Mouse (Mus musculus) MEL (cell line): ENCODE measurements around the gene Arhgap19. TPM values are rescaled to one million over a fixed set of nuclear protein-coding genes. Genes with fewer than 3 reads are reported as not detected.

Source experiments
- DNase-seq: peaks from one replicate; pipeline ENCODE4 v3.0.0; 2011; ENCODE audit warnings: low read depth, low spot score
- H3K27ac ChIP-seq: 2 replicates; pipeline ENCODE4 v1.5.1; 2012; ENCODE audit warnings: low read depth, mild to moderate bottlenecking, control low read depth, low read length, moderate library complexity; ENCODE audit not compliant: control insufficient read depth
- H3K27me3 ChIP-seq, 2 experiments: fragments of 150-350 bp in 1 of 2; sonication (generic) in 1 of 2; 2 replicates each; pipeline ENCODE4 v1.6.1; 2012; ENCODE audit warnings: low read length in 2 of 2, mild to moderate bottlenecking in 2 of 2, improper control_type of control experiment in 1 of 2, moderate library complexity in 1 of 2; ENCODE audit not compliant: insufficient read depth in 2 of 2, control insufficient read depth in 1 of 2
- H3K36me3 ChIP-seq, 2 experiments: 2 replicates each; pipeline ENCODE4 v1.6.1; 2012 to 2014; ENCODE audit warnings: low read length in 2 of 2, improper control_type of control experiment in 1 of 2, inconsistent platforms in 1 of 2, mild to moderate bottlenecking in 1 of 2; ENCODE audit not compliant: insufficient read depth in 2 of 2, control insufficient read depth in 1 of 2
- H3K4me1 ChIP-seq, 2 experiments: fragments of 150-350 bp in 1 of 2; sonication (generic) in 1 of 2; 2 replicates each; pipeline ENCODE4 v1.6.1; 2012; ENCODE audit warnings: low read length in 2 of 2, improper control_type of control experiment in 1 of 2, mild to moderate bottlenecking in 1 of 2; ENCODE audit not compliant: insufficient read depth in 2 of 2, control insufficient read depth in 1 of 2
- H3K4me3 ChIP-seq, 2 experiments: fragments of 150-350 bp in 1 of 2; sonication (generic) in 1 of 2; 2 replicates each; pipeline ENCODE4 v1.5.1; 2012; ENCODE audit warnings: low read depth in 2 of 2, low read length in 2 of 2, mild to moderate bottlenecking in 2 of 2, moderate library complexity in 2 of 2, control low read depth in 1 of 2, improper control_type of control experiment in 1 of 2; ENCODE audit not compliant: control insufficient read depth in 1 of 2, insufficient read depth in 1 of 2
- H3K79me2 ChIP-seq: 2 replicates; pipeline ENCODE4 v1.6.1; 2012; ENCODE audit warnings: mild to moderate bottlenecking, low read length, moderate library complexity; ENCODE audit not compliant: control insufficient read depth, poor library complexity, insufficient read depth
- H3K9ac ChIP-seq: 2 replicates; pipeline ENCODE4 v1.6.1; 2012; ENCODE audit warnings: low read depth, mild to moderate bottlenecking, control low read depth, low read length, moderate library complexity; ENCODE audit not compliant: control insufficient read depth, poor library complexity, severe bottlenecking
- H3K9me3 ChIP-seq: fragments of 150-350 bp; sonication (generic); replicated peaks from 2 replicates; pipeline ENCODE4 v1.6.1; 2012; ENCODE audit warnings: mild to moderate bottlenecking, low read length, improper control_type of control experiment, moderate library complexity; ENCODE audit not compliant: insufficient read depth
- CHD1 ChIP-seq: IDR thresholded peaks from 2 replicates; pipeline ENCODE4 v1.6.1; 2012; ENCODE audit warnings: low read depth, mild to moderate bottlenecking, inconsistent platforms, low read length, improper control_type of control experiment
- CHD2 ChIP-seq: IDR thresholded peaks from 2 replicates; pipeline ENCODE4 v1.6.1; 2011; ENCODE audit warnings: low read length, improper control_type of control experiment
- CTCF ChIP-seq, 3 experiments: IDR thresholded peaks in 2 of 3; conservative IDR thresholded peaks in 1 of 3; 2 replicates each; pipeline ENCODE4 v1.5.1; 2011 to 2012; ENCODE audit warnings: low read length in 3 of 3, low read depth in 2 of 3, mild to moderate bottlenecking in 2 of 3, improper control_type of control experiment in 1 of 3, inconsistent platforms in 1 of 3, mixed read lengths in 1 of 3, moderate library complexity in 1 of 3; ENCODE audit not compliant: control insufficient read depth in 1 of 3, insufficient read depth in 1 of 3, poor library complexity in 1 of 3, severe bottlenecking in 1 of 3
- E2F4 ChIP-seq: IDR thresholded peaks from 2 replicates; pipeline ENCODE4 v1.6.1; 2011; ENCODE audit warnings: low read depth, low read length, improper control_type of control experiment, borderline replicate concordance
- ELF1 ChIP-seq: IDR thresholded peaks from 2 replicates; pipeline ENCODE4 v1.6.1; 2014; ENCODE audit warnings: low read depth, mild to moderate bottlenecking, inconsistent platforms, low read length, improper control_type of control experiment, moderate library complexity
- EP300 ChIP-seq, 2 experiments: IDR thresholded peaks; 2 replicates each; pipeline ENCODE4 v1.6.1; 2011; ENCODE audit warnings: improper control_type of control experiment in 2 of 2, low read length in 2 of 2, low read depth in 1 of 2, mild to moderate bottlenecking in 1 of 2
- ETS1 ChIP-seq: IDR thresholded peaks from 2 replicates; pipeline ENCODE4 v1.6.1; 2012; ENCODE audit warnings: low read depth, mild to moderate bottlenecking, inconsistent platforms, low read length, improper control_type of control experiment, moderate library complexity
- GABPA ChIP-seq: IDR thresholded peaks from 2 replicates; pipeline ENCODE4 v1.6.1; 2012; ENCODE audit warnings: low read depth, mild to moderate bottlenecking, inconsistent platforms, low read length, improper control_type of control experiment, moderate library complexity
- GATA1 ChIP-seq: IDR thresholded peaks from 2 replicates; pipeline ENCODE4 v1.6.1; 2011; ENCODE audit warnings: low read depth, low read length, improper control_type of control experiment
- HCFC1 ChIP-seq: IDR thresholded peaks from 2 replicates; pipeline ENCODE4 v1.6.1; 2012; ENCODE audit warnings: low read depth, mild to moderate bottlenecking, inconsistent platforms, low read length, improper control_type of control experiment, moderate library complexity
- JUND ChIP-seq: IDR thresholded peaks from 2 replicates; pipeline ENCODE4 v1.6.1; 2011; ENCODE audit warnings: low read depth, mild to moderate bottlenecking, improper control_type of control experiment, low read length
- KAT2A ChIP-seq: conservative IDR thresholded peaks from 2 replicates; pipeline ENCODE4 v1.6.1; 2012; ENCODE audit warnings: low read depth, low read length, improper control_type of control experiment, inconsistent platforms
- MAFK ChIP-seq: IDR thresholded peaks from 2 replicates; pipeline ENCODE4 v1.6.1; 2011; ENCODE audit warnings: low read depth, mild to moderate bottlenecking, low read length, improper control_type of control experiment, borderline replicate concordance
- MAZ ChIP-seq: IDR thresholded peaks from 2 replicates; pipeline ENCODE4 v1.6.1; 2012; ENCODE audit warnings: low read depth, mild to moderate bottlenecking, inconsistent platforms, low read length, improper control_type of control experiment
- MEF2A ChIP-seq: IDR thresholded peaks from 2 replicates; pipeline ENCODE4 v1.6.1; 2014; ENCODE audit warnings: low read depth, mild to moderate bottlenecking, inconsistent platforms, low read length, improper control_type of control experiment; ENCODE audit not compliant: poor library complexity, insufficient replicate concordance, severe bottlenecking; ENCODE audit errors: extremely low read depth
- MXI1 ChIP-seq: IDR thresholded peaks from 2 replicates; pipeline ENCODE4 v1.6.1; 2011; ENCODE audit warnings: mild to moderate bottlenecking, low read depth, low read length, improper control_type of control experiment
- MYB ChIP-seq: IDR thresholded peaks from 2 replicates; pipeline ENCODE4 v1.6.1; 2011; ENCODE audit warnings: mild to moderate bottlenecking, low read depth, low read length, improper control_type of control experiment
- MYC ChIP-seq: IDR thresholded peaks from 2 replicates; pipeline ENCODE4 v1.6.1; 2011; ENCODE audit warnings: low read depth, mild to moderate bottlenecking, low read length, improper control_type of control experiment, moderate library complexity
- NRF1 ChIP-seq: IDR thresholded peaks from 2 replicates; pipeline ENCODE4 v1.6.1; 2014; ENCODE audit warnings: low read depth, mild to moderate bottlenecking, inconsistent platforms, low read length, improper control_type of control experiment, moderate library complexity; ENCODE audit not compliant: poor library complexity, insufficient read depth, severe bottlenecking
- POLR2A ChIP-seq, 2 experiments: IDR thresholded peaks; 2 replicates each; pipeline ENCODE4 v1.6.1; 2011 to 2012; ENCODE audit warnings: low read length in 2 of 2, mild to moderate bottlenecking in 2 of 2, control low read depth in 1 of 2, improper control_type of control experiment in 1 of 2, low read depth in 1 of 2, moderate library complexity in 1 of 2; ENCODE audit not compliant: control insufficient read depth in 1 of 2, insufficient read depth in 1 of 2, poor library complexity in 1 of 2
- POLR2AphosphoS2 ChIP-seq: IDR thresholded peaks from 2 replicates; pipeline ENCODE4 v1.6.1; 2011; ENCODE audit warnings: low read length, improper control_type of control experiment
- POLR2AphosphoS5 ChIP-seq: IDR thresholded peaks from 2 replicates; pipeline ENCODE4 v1.6.1; 2012; ENCODE audit warnings: low read depth, borderline replicate concordance, mild to moderate bottlenecking, inconsistent platforms, low read length, moderate library complexity, mixed read lengths
- RAD21 ChIP-seq: IDR thresholded peaks from 2 replicates; pipeline ENCODE4 v1.6.1; 2011; ENCODE audit warnings: mild to moderate bottlenecking, low read depth, low read length, improper control_type of control experiment
- RCOR1 ChIP-seq: IDR thresholded peaks from 2 replicates; pipeline ENCODE4 v1.6.1; 2012; ENCODE audit warnings: low read depth, mild to moderate bottlenecking, inconsistent platforms, low read length, improper control_type of control experiment
- SIN3A ChIP-seq: IDR thresholded peaks from 2 replicates; pipeline ENCODE4 v1.6.1; 2012; ENCODE audit warnings: low read length, improper control_type of control experiment, inconsistent platforms
- SMC3 ChIP-seq: IDR thresholded peaks from 2 replicates; pipeline ENCODE4 v1.6.1; 2011; ENCODE audit warnings: low read depth, low read length, improper control_type of control experiment
- TAL1 ChIP-seq: IDR thresholded peaks from 2 replicates; pipeline ENCODE4 v1.6.1; 2012; ENCODE audit warnings: mild to moderate bottlenecking, inconsistent platforms, low read length, moderate library complexity, mixed read lengths
- TBP ChIP-seq: IDR thresholded peaks from 2 replicates; pipeline ENCODE4 v1.8.0; 2011; ENCODE audit warnings: low read depth, low read length, improper control_type of control experiment
- TCF12 ChIP-seq: IDR thresholded peaks from 2 replicates; pipeline ENCODE4 v1.6.1; 2014; ENCODE audit warnings: low read depth, mild to moderate bottlenecking, inconsistent platforms, low read length, improper control_type of control experiment, moderate library complexity
- UBTF ChIP-seq: IDR thresholded peaks from 2 replicates; pipeline ENCODE4 v1.6.1; 2012; ENCODE audit warnings: low read depth, mild to moderate bottlenecking, inconsistent platforms, low read length, improper control_type of control experiment, moderate library complexity, borderline replicate concordance; ENCODE audit not compliant: insufficient read depth
- USF1 ChIP-seq: IDR thresholded peaks from 2 replicates; pipeline ENCODE4 v1.6.1; 2014; ENCODE audit warnings: low read depth, mild to moderate bottlenecking, inconsistent platforms, low read length, improper control_type of control experiment, moderate library complexity
- ZC3H11A ChIP-seq: IDR thresholded peaks from 2 replicates; pipeline ENCODE4 v1.6.1; 2012; ENCODE audit warnings: low read depth, mild to moderate bottlenecking, inconsistent platforms, low read length, improper control_type of control experiment
- ZKSCAN1 ChIP-seq: IDR thresholded peaks from 2 replicates; pipeline ENCODE4 v1.6.1; 2012; ENCODE audit warnings: low read depth, mild to moderate bottlenecking, inconsistent platforms, low read length, improper control_type of control experiment, moderate library complexity
- ZMIZ1 ChIP-seq: IDR thresholded peaks from 2 replicates; pipeline ENCODE4 v1.6.1; 2012; ENCODE audit warnings: low read depth, mild to moderate bottlenecking, inconsistent platforms, low read length, improper control_type of control experiment, moderate library complexity
- ZNF384 ChIP-seq: IDR thresholded peaks from 2 replicates; pipeline ENCODE4 v1.6.1; 2012; ENCODE audit warnings: low read depth, mild to moderate bottlenecking, inconsistent platforms, low read length, improper control_type of control experiment
- polyA plus RNA-seq, 2 experiments: library from polyadenylated mRNA; stranded (reverse) in 1 of 2; unstranded in 1 of 2; fragments of >175 nt in 1 of 2; fragments of >200 nt in 1 of 2; gene quantifications; 2 replicates each; pipeline versions ENCODE4 v1.2.1 to v1.2.4; 2012; ENCODE audit warnings: low replicate concordance in 2 of 2, low read depth in 1 of 2; ENCODE audit not compliant: insufficient read length in 2 of 2, insufficient read depth in 1 of 2, missing spikeins in 1 of 2
- total RNA-seq: library from RNA; depleted of rRNA; stranded (reverse); fragments of 300-350 nt; gene quantifications from 2 replicates; pipeline ENCODE4 v1.2.3, GENCODE M21; 2012

The Arhgap19 gene
- total and polyA plus RNA-seq, 3 experiments: 47.5 to 67.9 TPM; not detected in 1

- no peaks in the 10 kb centered on the region for H3K27me3 ChIP-seq
- peak overlapping the region; percentile 97 for H3K27ac ChIP-seq
- peak overlapping the region; percentile 90 for H3K9ac ChIP-seq
- peaks cover 22 to 37% of the 10 kb centered on the region in 2 experiments for H3K4me1 ChIP-seq
- peaks cover 40% of the 10 kb centered on the region for H3K79me2 ChIP-seq
- H3K4me3 ChIP-seq: peak overlapping the region; percentile 69 to 89
- peak; percentile 80 for DNase-seq
- H3K36me3 ChIP-seq: peaks cover 0 to 39% of the 10 kb centered on the region in 2 experiments; a peak in 2 of 4 replicates
- H3K9me3 ChIP-seq: no peaks in the 10 kb centered on the region
- TF ChIP-seq ZKSCAN1: no peak
- TF ChIP-seq POLR2AphosphoS5: no peak
- TF ChIP-seq RAD21: 0 out of 2 replicates have a peak, but pooled peaks have one; percentile 2
- TF ChIP-seq TAL1: no peak
- TF ChIP-seq HCFC1: 0 out of 2 replicates have a peak, but pooled peaks have one; percentile 22
- no peak for TF ChIP-seq KAT2A
- TF ChIP-seq SMC3: no peak
- no peak for TF ChIP-seq ZMIZ1
- no peak for TF ChIP-seq GABPA
- TF ChIP-seq ELF1: no peak
- TF ChIP-seq ZNF384: no peak
- peak; percentile 45 for TF ChIP-seq GATA1
- 0 out of 2 replicates have a peak, but pooled peaks have one; percentile 19 for TF ChIP-seq MAFK
- TF ChIP-seq UBTF: no peak
- TF ChIP-seq CHD2: no peak
- TF ChIP-seq SIN3A: no peak; the same call in none of the 2 replicates
- TF ChIP-seq JUND: no peak
- TF ChIP-seq CHD1: no peak; the same call in 1 of the 2 replicates
- TF ChIP-seq TCF12: peak; percentile 2; the same call in 1 of the 2 replicates
- TF ChIP-seq MEF2A: no peak; the same call in 1 of the 2 replicates
- no peak; the same call in 1 of the 2 replicates for TF ChIP-seq MAZ
- TF ChIP-seq EP300 (IDR thresholded peaks at IDR 0.05; ENCODE audit: low read depth in 1 of 2, low read length in 2 of 2): no peak
- no peak for TF ChIP-seq RCOR1
- TF ChIP-seq TBP: peak; percentile 72; the same call in 1 of the 2 replicates
- 0 out of 2 replicates have a peak, but pooled peaks have one; percentile 41 for TF ChIP-seq MYB
- TF ChIP-seq CTCF (IDR thresholded peaks at IDR 0.05 in 2 of 3, conservative IDR thresholded peaks at IDR 0.05 in 1 of 3; ENCODE audit: control insufficient read depth in 1 of 3, insufficient read depth in 1 of 3, low read depth in 2 of 3, low read length in 3 of 3, poor library complexity in 1 of 3, severe bottlenecking in 1 of 3): no peak; a peak in 1 of 6 replicates
- TF ChIP-seq ZC3H11A: no peak
- no peak; the same call in 1 of the 2 replicates for TF ChIP-seq ETS1
- peak in 1 of 2 experiments; percentile 39; a peak in 1 of 4 replicates for TF ChIP-seq POLR2A (IDR thresholded peaks at IDR 0.05; ENCODE audit: control insufficient read depth in 1 of 2, insufficient read depth in 1 of 2, low read depth in 1 of 2, low read length in 2 of 2, poor library complexity in 1 of 2)
- no peak for TF ChIP-seq NRF1
- TF ChIP-seq E2F4: peak; percentile 73; the same call in 1 of the 2 replicates
- no peak for TF ChIP-seq USF1
- TF ChIP-seq MXI1: peak; percentile 74
- TF ChIP-seq MYC: no peak
- 0 out of 2 replicates have a peak, but pooled peaks have one; percentile 38 for TF ChIP-seq POLR2AphosphoS2
Measured at GRCm38 (mm10) chr19:41846366-41847090, 44.7 kb upstream of the Arhgap19 start.
